Mouse (Mus musculus): ENCODE measurements around the gene Gcnt1. TPM values are rescaled to one million over a fixed set of nuclear protein-coding genes. Genes with fewer than 3 reads are reported as not detected.

Gcnt1 gene
- polyA plus RNA-seq, 1 experiment from 2014 or later: 1.5 TPM

GRCm38 (mm10) chr19:17393841-17394591 lies 21.4 kb upstream of the Gcnt1 start, which contains the start of gene Rfk:
Gene Rfk (plus strand): TSS chr19:17394043.
- H3K9me3 ChIP-seq: no peaks in the 10 kb centered on the region
- peaks cover 14% of the 10 kb centered on the region for H3K27me3 ChIP-seq
- H3K36me3 ChIP-seq: peaks cover 26% of the 10 kb centered on the region
- H3K9ac ChIP-seq: peak within 1 kb of the TSS; percentile 87
- peak within 1 kb of the TSS; percentile 74 for H3K27ac ChIP-seq (replicated peaks)
- WGBS: under 1% methylated on average over 83 of the region's 83 CpGs
- H3K4me3 ChIP-seq: peak within 1 kb of the TSS; percentile 89
- H3K4me2 ChIP-seq: peak within 1 kb of the TSS; percentile 69
- peak; percentile 99 for ATAC-seq (ENCODE audit: low read depth)
- peaks cover 15% of the 10 kb centered on the region for H3K4me1 ChIP-seq (replicated peaks)

DNA sequence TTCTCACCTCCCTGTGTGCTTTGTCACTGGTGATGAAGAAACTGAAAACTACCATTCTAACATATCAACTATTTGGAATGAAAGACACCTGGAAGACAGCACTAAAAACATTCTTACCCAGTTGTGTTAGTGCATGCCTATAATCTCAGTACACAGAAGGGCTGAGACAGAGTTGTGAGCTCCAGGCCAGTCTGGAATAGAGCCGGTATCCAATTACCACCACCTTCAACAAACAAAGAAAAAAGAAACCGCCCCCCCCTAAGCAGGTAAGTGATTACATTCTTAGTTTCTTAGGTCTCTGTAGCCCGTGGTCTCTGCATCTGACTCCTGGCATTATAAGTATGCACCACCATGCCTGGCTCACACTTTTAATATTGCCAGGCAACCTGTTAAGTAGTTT lies 20.2 kb upstream of the Gcnt1 start:
- H3K9me3 ChIP-seq: no peaks in the 10 kb centered on the region
- whole genome bisulfite sequencing: 14% methylated on average over 3 of the region's 3 CpGs
- H3K4me2 ChIP-seq: peak overlapping the region; percentile 69; the same call in 1 of the 2 replicates
- peaks cover 14% of the 10 kb centered on the region for H3K27me3 ChIP-seq
- no peak overlapping the region for H3K27ac ChIP-seq (replicated peaks)
- H3K4me1 ChIP-seq (replicated peaks): peaks cover 15% of the 10 kb centered on the region
- H3K9ac ChIP-seq: no peak overlapping the region
- no peak overlapping the region for H3K4me3 ChIP-seq
- no peak for ATAC-seq (ENCODE audit: low read depth)
- H3K36me3 ChIP-seq: peaks cover 15% of the 10 kb centered on the region

DNA sequence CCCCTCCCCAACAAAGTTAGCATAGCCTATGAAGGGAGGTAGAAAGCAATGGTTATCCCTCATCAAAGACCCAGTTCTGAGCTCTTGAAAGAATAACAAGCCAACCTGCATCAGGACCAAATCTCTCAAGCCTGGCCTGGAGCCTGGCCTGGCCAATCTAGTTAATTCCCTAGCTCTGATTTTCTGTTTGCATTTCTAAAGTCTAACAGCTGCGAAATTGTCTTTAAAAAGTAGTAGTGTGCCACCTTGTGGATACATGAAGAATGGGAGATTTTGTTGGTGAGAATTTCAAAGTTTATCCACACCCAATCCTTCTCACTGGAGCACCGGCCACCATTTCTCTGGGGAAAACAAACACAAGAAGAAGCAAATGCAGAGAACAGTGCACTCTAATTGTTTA lies 15.8 kb upstream of the Gcnt1 start:
- no peak overlapping the region for H3K4me2 ChIP-seq
- no peak overlapping the region for H3K9ac ChIP-seq
- no peak overlapping the region for H3K27ac ChIP-seq (replicated peaks)
- H3K36me3 ChIP-seq: no peaks in the 10 kb centered on the region
- 20% methylated on average over 2 of the region's 2 CpGs for WGBS
- ATAC-seq (ENCODE audit: low read depth): 0 out of 2 replicates have a peak, but pooled peaks have one; percentile 16
- H3K27me3 ChIP-seq: peaks cover 14% of the 10 kb centered on the region
- no peak overlapping the region for H3K4me3 ChIP-seq
- peaks cover 7% of the 10 kb centered on the region; the same call in 1 of the 2 replicates for H3K4me1 ChIP-seq (replicated peaks)
- H3K9me3 ChIP-seq: no peaks in the 10 kb centered on the region

- Histone ChIP-seq H3K4me1 (replicated peaks) (0 out of 2 replicates have a peak, but pooled peaks cover 3% of the 10 kb centered on the region), H3K27me3 (no peaks in the 10 kb centered on the region), H3K27ac (replicated peaks) (no peak overlapping the region), H3K9ac (no peak overlapping the region), H3K36me3 (no peaks in the 10 kb centered on the region), H3K9me3 (no peaks in the 10 kb centered on the region), H3K4me3 (no peak overlapping the region), H3K4me2 (no peak overlapping the region)
- WGBS: 8% methylated on average over 6 of the region's 6 CpGs
- peak; percentile 36; the same call in 1 of the 2 replicates for ATAC-seq (ENCODE audit: low read depth)
Measured at GRCm38 (mm10) chr19:17386424-17386823, 13.8 kb upstream of the Gcnt1 start.

DNA sequence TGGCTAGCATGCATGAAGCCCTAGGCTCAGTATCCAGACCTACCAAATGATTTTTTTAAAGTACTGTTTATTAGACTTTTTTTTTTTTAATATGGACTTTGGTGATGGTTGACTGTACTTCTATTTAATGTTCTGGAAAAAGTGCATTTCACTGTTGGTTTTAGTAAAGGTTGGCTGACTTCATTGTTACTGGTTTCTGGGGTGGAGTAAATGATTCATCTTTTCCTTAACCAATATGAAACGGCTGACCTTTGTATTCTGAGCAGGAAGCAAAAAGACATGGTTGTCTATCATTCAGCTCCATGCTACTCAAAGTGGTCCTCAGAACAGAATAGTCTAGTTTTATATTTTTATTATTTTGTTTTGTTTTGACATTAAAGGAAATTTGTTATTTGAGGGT lies 12.8 kb upstream of the Gcnt1 start:
- Histone ChIP-seq H3K9me3 (no peaks in the 10 kb centered on the region), H3K27me3 (no peaks in the 10 kb centered on the region), H3K27ac (replicated peaks) (no peak overlapping the region), H3K4me3 (no peak overlapping the region), H3K4me1 (replicated peaks) (0 out of 2 replicates have a peak, but pooled peaks cover 3% of the 10 kb centered on the region), H3K9ac (no peak overlapping the region), H3K4me2 (no peak overlapping the region), H3K36me3 (no peaks in the 10 kb centered on the region)
- 51% methylated on average over 1 of the region's 1 CpGs for WGBS
- ATAC-seq (ENCODE audit: low read depth): no peak

DNA sequence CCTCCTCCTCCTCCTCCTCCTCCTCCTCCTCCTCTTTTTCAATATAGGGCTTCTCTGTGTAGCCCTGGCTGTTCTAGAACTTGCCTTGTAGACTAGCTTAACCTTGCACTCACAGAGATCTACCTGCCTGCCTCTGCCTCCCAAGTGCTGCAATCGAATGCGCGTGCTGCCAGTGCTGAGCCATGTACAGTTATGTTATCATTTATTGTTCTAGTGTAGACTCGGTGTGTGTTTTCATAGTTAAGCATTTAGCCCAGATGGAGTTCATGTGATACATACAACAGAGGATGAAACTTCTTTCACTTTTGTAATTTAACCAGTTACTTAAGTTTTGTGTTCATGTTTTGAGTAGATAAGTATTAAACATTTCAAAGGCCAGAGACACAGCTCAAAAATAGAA lies 12.4 kb upstream of the Gcnt1 start:
- H3K27me3 ChIP-seq: no peaks in the 10 kb centered on the region
- no peaks in the 10 kb centered on the region for H3K36me3 ChIP-seq
- H3K4me1 ChIP-seq (replicated peaks): 0 out of 2 replicates have a peak, but pooled peaks cover 3% of the 10 kb centered on the region
- WGBS: 95% methylated on average over 4 of the region's 4 CpGs
- no peak overlapping the region for H3K4me2 ChIP-seq
- ATAC-seq (ENCODE audit: low read depth): no peak
- H3K9ac ChIP-seq: no peak overlapping the region
- no peaks in the 10 kb centered on the region for H3K9me3 ChIP-seq
- no peak overlapping the region for H3K27ac ChIP-seq (replicated peaks)
- H3K4me3 ChIP-seq: no peak overlapping the region

DNA sequence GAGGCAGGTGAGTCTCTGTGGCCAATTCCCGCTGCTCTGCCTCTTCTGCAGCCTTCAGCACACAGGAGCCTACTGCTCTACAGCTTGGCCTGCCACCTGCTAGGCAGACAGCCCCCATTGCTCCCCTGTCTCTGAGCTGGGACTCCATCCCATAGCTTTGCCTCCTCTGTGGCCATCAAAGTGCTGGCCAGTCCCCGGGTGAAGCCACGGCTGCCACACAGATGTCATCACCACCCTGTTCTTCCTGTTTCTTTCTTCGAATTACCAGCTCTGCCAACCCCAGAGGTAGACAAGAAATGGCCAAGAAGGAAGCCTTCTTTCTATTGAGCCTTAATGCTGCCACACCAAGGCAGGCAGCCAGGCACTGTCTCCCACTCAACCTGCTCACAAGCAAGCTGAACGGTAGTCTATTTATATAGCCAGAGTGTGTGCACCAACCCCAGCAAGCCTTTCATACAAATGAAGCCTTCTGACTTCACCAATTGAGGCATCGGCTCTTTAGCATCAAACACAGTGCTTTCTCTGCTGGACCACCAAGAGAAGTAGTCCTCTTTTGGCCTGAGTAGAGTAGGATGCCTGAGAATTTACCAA lies 10.3 kb upstream of the Gcnt1 start:
- no peaks in the 10 kb centered on the region for H3K36me3 ChIP-seq
- no peaks in the 10 kb centered on the region for H3K27me3 ChIP-seq
- no peak overlapping the region for H3K27ac ChIP-seq (replicated peaks)
- no peak for ATAC-seq (ENCODE audit: low read depth)
- H3K4me1 ChIP-seq (replicated peaks): 0 out of 2 replicates have a peak, but pooled peaks cover 3% of the 10 kb centered on the region
- H3K9me3 ChIP-seq: no peaks in the 10 kb centered on the region
- no peak overlapping the region for H3K4me3 ChIP-seq
- H3K9ac ChIP-seq: no peak overlapping the region
- no peak overlapping the region for H3K4me2 ChIP-seq
- 84% methylated on average over 6 of the region's 6 CpGs for WGBS

DNA sequence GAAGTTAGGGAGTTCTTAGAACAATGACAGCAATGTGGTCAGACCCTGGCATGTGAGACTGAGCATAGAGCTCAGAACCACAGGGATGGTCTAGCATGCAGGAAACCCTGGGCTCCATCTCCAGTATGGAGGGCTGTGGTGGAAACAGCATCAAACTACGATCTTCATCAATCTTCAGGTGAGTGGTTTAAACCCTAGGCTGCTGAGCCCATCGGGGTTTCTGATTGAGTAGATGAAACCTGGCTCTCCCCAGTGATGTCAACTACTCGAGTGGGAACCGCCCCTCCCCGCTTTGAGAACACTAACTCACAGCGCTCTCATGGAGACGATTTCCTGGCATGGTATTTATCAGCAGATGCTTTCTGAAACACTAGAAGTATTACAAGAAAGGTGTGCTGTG lies 7.9 kb upstream of the Gcnt1 start:
- 80% methylated on average over 7 of the region's 7 CpGs for WGBS
- Histone ChIP-seq H3K4me1 (replicated peaks) (no peaks in the 10 kb centered on the region), H3K27me3 (no peaks in the 10 kb centered on the region), H3K9me3 (no peaks in the 10 kb centered on the region), H3K4me3 (no peak overlapping the region), H3K36me3 (no peaks in the 10 kb centered on the region), H3K27ac (replicated peaks) (no peak overlapping the region), H3K9ac (no peak overlapping the region), H3K4me2 (no peak overlapping the region)
- ATAC-seq (ENCODE audit: low read depth): no peak

DNA sequence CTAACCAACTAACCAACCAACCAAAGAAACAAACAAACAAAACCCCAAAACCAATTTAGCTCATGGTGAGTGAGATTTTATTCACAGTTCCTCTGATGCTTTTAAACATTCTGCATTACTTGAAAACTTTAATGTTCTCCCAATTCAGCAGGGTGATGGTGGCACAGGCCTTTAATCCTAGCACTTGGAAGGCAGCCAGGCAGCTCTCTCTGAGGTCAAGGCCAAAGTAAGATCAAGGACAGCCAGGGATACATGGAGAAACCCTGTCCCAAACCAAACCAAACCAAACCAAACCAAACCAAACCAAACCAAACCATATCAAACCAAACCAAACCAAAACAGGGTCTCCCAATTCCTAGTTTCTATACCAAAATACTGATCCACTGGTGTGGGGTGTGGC lies 6.2 kb upstream of the Gcnt1 start:
- no peak overlapping the region for H3K4me2 ChIP-seq
- H3K36me3 ChIP-seq: no peaks in the 10 kb centered on the region
- no peak overlapping the region for H3K9ac ChIP-seq
- H3K4me1 ChIP-seq (replicated peaks): no peaks in the 10 kb centered on the region
- no peak overlapping the region for H3K4me3 ChIP-seq
- no peak for ATAC-seq (ENCODE audit: low read depth)
- no peak overlapping the region for H3K27ac ChIP-seq (replicated peaks)
- H3K27me3 ChIP-seq: no peaks in the 10 kb centered on the region
- H3K9me3 ChIP-seq: no peaks in the 10 kb centered on the region

GRCm38 (mm10) chr19:17369581-17369980 lies 3.1 kb downstream of the Gcnt1 start:
- no peak overlapping the region for H3K9ac ChIP-seq
- no peak overlapping the region for H3K4me3 ChIP-seq
- H3K27me3 ChIP-seq: no peaks in the 10 kb centered on the region
- H3K4me1 ChIP-seq (replicated peaks): no peaks in the 10 kb centered on the region
- no peak for ATAC-seq (ENCODE audit: low read depth)
- no peaks in the 10 kb centered on the region for H3K9me3 ChIP-seq
- 63% methylated on average over 7 of the region's 7 CpGs for WGBS
- H3K36me3 ChIP-seq: no peaks in the 10 kb centered on the region
- no peak overlapping the region for H3K27ac ChIP-seq (replicated peaks)
- H3K4me2 ChIP-seq: no peak overlapping the region

- WGBS: 83% methylated on average over 9 of the region's 9 CpGs
- Histone ChIP-seq H3K9me3 (no peaks in the 10 kb centered on the region), H3K27ac (replicated peaks) (no peak overlapping the region), H3K9ac (no peak overlapping the region), H3K36me3 (no peaks in the 10 kb centered on the region), H3K4me1 (replicated peaks) (no peaks in the 10 kb centered on the region), H3K4me3 (no peak overlapping the region), H3K4me2 (no peak overlapping the region), H3K27me3 (no peaks in the 10 kb centered on the region)
- no peak for ATAC-seq (ENCODE audit: low read depth)
Measured at GRCm38 (mm10) chr19:17368557-17368956, 4.1 kb downstream of the Gcnt1 start.

GRCm38 (mm10) chr19:17366364-17367090 lies 6.1 kb downstream of the Gcnt1 start:
- no peaks in the 10 kb centered on the region for H3K9me3 ChIP-seq
- no peaks in the 10 kb centered on the region for H3K27me3 ChIP-seq
- no peak overlapping the region for H3K4me3 ChIP-seq
- no peak overlapping the region for H3K27ac ChIP-seq (replicated peaks)
- no peak for ATAC-seq (ENCODE audit: low read depth)
- no peak overlapping the region for H3K9ac ChIP-seq
- 90% methylated on average over 8 of the region's 8 CpGs for WGBS
- no peaks in the 10 kb centered on the region for H3K4me1 ChIP-seq (replicated peaks)
- H3K4me2 ChIP-seq: no peak overlapping the region
- H3K36me3 ChIP-seq: no peaks in the 10 kb centered on the region

All from neural tube, embryonic 13.5 days (tissue).